Mouse (Mus musculus) thymus, adult 2 months (tissue): ENCODE measurements around the gene Tk2.

Experiments used
- CTCF ChIP-seq: fragments of 200-500 bp; IDR thresholded peaks from 2 replicates; pipeline ENCODE4 v1.5.1; 2012; ENCODE audit warnings: mild to moderate bottlenecking, control low read depth, low read length, moderate library complexity, borderline replicate concordance; ENCODE audit not compliant: control insufficient read depth, poor library complexity, insufficient read depth; ENCODE audit errors: extremely low read depth
- POLR2A ChIP-seq: fragments of 200-500 bp; IDR thresholded peaks from 2 replicates; pipeline ENCODE4 v1.6.1; 2012; ENCODE audit warnings: mild to moderate bottlenecking, low read length, control low read depth, moderate library complexity; ENCODE audit not compliant: control insufficient read depth, poor library complexity, insufficient read depth; ENCODE audit errors: extremely low read depth

DNA sequence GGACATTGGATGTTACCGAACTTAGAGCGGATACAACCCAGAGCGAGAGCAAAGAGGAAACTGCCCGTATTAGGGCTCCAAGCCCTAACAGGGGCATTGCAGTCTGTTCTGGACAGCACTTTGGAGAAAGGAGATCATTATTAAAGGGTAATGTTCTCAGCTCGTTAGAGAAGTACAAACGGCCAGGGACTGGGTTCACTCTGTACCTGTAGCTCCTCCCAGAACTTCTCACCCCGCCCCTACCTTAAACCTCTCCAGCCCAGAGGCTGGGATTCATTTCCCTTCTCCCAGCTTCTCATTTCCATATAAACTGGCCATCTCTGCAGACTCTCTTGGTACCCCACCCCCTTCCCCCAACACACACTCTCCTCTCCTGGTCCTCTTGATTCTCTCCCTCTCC is 3.1 kb upstream of the Tk2 start:
- TF ChIP-seq POLR2A (no peak), CTCF (no peak)
